20 mouse cellular contexts compared by ENCODE assay signal in genomic region chr6:86495661-86496060, GRCm38 (mm10). TPM values are rescaled to one million over a fixed set of nuclear protein-coding genes. Genes with fewer than 3 reads are reported as not detected.
DNase-seq lines count a peak whose midpoint lies in the region; ATAC-seq and TF ChIP-seq lines count a peak whose summit lies in the region.
"Had no signal": no experiment of that assay in that cellular context is flagged by ENCODE, and none has a peak within 500 bp of the region (broad histone marks: within the 10 kb centered on the region; RNA-seq: fewer than 3 reads in every experiment).

No protein-coding gene starts in this region.

- H3K4me2 ChIP-seq in liver, embryonic 16.5 days (ENCODE audit: low read depth, low read length), result peak overlapping the region; percentile 46; the same call in 1 of the 2 replicates
- H3K4me2 ChIP-seq: forebrain, embryonic 15.5 days; midbrain, embryonic 12.5 days had no signal

- no peak for DNase-seq in kidney, adult 2 months
- DNase-seq in kidney, postnatal 10 days, result no peak
- DNase-seq in spleen, adult 2 months (ENCODE audit: low read depth in 1 of 2, low spot score in 2 of 2), result no peak
- DNase-seq in spleen, postnatal 4 days (ENCODE audit: low spot score in 2 of 2), result no peak
- no peak for DNase-seq in layer of hippocampus, adult 8-10 months (ENCODE audit: low spot score in 2 of 2)
- DNase-seq: B cell, adult 2 months; cerebellum, postnatal 14 days; embryo, embryonic 11 days; layer of hippocampus, adult 9-11 months; lung, adult 18-20 months; lung, postnatal 4 days; thymus, postnatal 25 days had no signal

- H3K4me1 ChIP-seq in kidney, adult 2 months (ENCODE audit: control insufficient read depth, insufficient read depth, low read length), result peaks cover 11% of the 10 kb centered on the region; the same call in 1 of the 2 replicates
- H3K4me1 ChIP-seq in spleen, adult 2 months (ENCODE audit: control insufficient read depth, insufficient read depth, insufficient read length), result peaks cover 12% of the 10 kb centered on the region; the same call in 1 of the 2 replicates
- H3K4me1 ChIP-seq in brown adipose tissue, adult 24 weeks (ENCODE audit: control insufficient read depth, insufficient read depth, insufficient read length, low read length), result peaks cover 29% of the 10 kb centered on the region
- peaks cover 12% of the 10 kb centered on the region for H3K4me1 ChIP-seq in liver, embryonic 16.5 days (ENCODE audit: control insufficient read depth, low read depth, low read length)
- H3K4me1 ChIP-seq: forebrain, embryonic 15.5 days had no signal

- no peak overlapping the region for H3K9ac ChIP-seq in liver, embryonic 16.5 days (ENCODE audit: low read depth, low read length)
- H3K9ac ChIP-seq: forebrain, embryonic 15.5 days; midbrain, embryonic 12.5 days had no signal

- no peaks in the 10 kb centered on the region for H3K27me3 ChIP-seq in kidney, adult 2 months (replicated peaks; ENCODE audit: control insufficient read depth, insufficient read depth, low read length)
- no peaks in the 10 kb centered on the region for H3K27me3 ChIP-seq in spleen, adult 2 months (ENCODE audit: control insufficient read depth, insufficient read depth, low read length)
- H3K27me3 ChIP-seq in liver, embryonic 16.5 days (ENCODE audit: control insufficient read depth, insufficient read depth, low read depth, low read length), result no peaks in the 10 kb centered on the region
- H3K27me3 ChIP-seq: forebrain, embryonic 15.5 days; midbrain, embryonic 12.5 days had no signal

- H3K27ac ChIP-seq in kidney, adult 2 months (ENCODE audit: insufficient read depth, low read depth, low read length), result peak overlapping the region; percentile 80
- peak overlapping the region; percentile 16; the same call in 1 of the 2 replicates for H3K27ac ChIP-seq in spleen, adult 2 months (ENCODE audit: insufficient read depth, low read length)
- H3K27ac ChIP-seq in brown adipose tissue, adult 24 weeks (replicated peaks; ENCODE audit: low read depth, low read length), result 0 out of 2 replicates have a peak overlapping the region, but pooled peaks have one; percentile 94
- no peak overlapping the region for H3K27ac ChIP-seq in liver, embryonic 16.5 days (ENCODE audit: low read length)
- H3K27ac ChIP-seq: forebrain, embryonic 15.5 days; hindbrain, postnatal 0 days; midbrain, embryonic 12.5 days had no signal

- no peak overlapping the region for H3K4me3 ChIP-seq in kidney, adult 2 months (ENCODE audit: insufficient read depth, low read depth, low read length)
- no peak overlapping the region for H3K4me3 ChIP-seq in spleen, adult 2 months (ENCODE audit: extremely low read depth, insufficient read depth, insufficient read length)
- no peak overlapping the region for H3K4me3 ChIP-seq in brown adipose tissue, adult 24 weeks (ENCODE audit: insufficient read depth, low read depth, low read length)
- H3K4me3 ChIP-seq in liver, embryonic 16.5 days (ENCODE audit: low read depth, low read length), result peak overlapping the region; percentile 42; the same call in 1 of the 2 replicates
- H3K4me3 ChIP-seq: forebrain, embryonic 15.5 days; midbrain, embryonic 12.5 days; myocyte had no signal

- no peaks in the 10 kb centered on the region for H3K36me3 ChIP-seq in kidney, adult 2 months (ENCODE audit: control insufficient read depth, insufficient read depth, low read length)
- no peaks in the 10 kb centered on the region for H3K36me3 ChIP-seq in spleen, adult 2 months (ENCODE audit: control insufficient read depth, insufficient read depth, low read length)
- no peaks in the 10 kb centered on the region for H3K36me3 ChIP-seq in liver, embryonic 16.5 days (ENCODE audit: control insufficient read depth, insufficient read depth)
- H3K36me3 ChIP-seq: forebrain, embryonic 15.5 days; G1E; midbrain, embryonic 12.5 days had no signal

- ATAC-seq in liver, embryonic 16.5 days (ENCODE audit: low read depth), result no peak
- ATAC-seq in erythroid progenitor cell, adult 5-6 weeks (replicated peaks; ENCODE audit: low FRiP score, poor library complexity, severe bottlenecking), result no peak
- ATAC-seq: forebrain, embryonic 15.5 days; hindbrain, postnatal 0 days had no signal

- TF ChIP-seq POLR2A in kidney, adult 2 months (IDR thresholded peaks at IDR 0.05; ENCODE audit: low read depth, low read length), result no peak
- no peak for TF ChIP-seq POLR2A in spleen, adult 2 months (IDR thresholded peaks at IDR 0.05; ENCODE audit: low read depth, low read length)

- WGBS in kidney, adult 2 months, result 55% methylated on average over 3 of the region's 3 CpGs
- 91% methylated on average over 3 of the region's 3 CpGs for WGBS in spleen, adult 2 months
- WGBS in liver, embryonic 16.5 days (ENCODE audit: insufficient replicate concordance), result 53% methylated on average over 3 of the region's 3 CpGs

- no peaks in the 10 kb centered on the region for H3K9me3 ChIP-seq in liver, embryonic 16.5 days (replicated peaks; ENCODE audit: control insufficient read depth, low read length)
- H3K9me3 ChIP-seq: forebrain, embryonic 15.5 days; midbrain, embryonic 12.5 days had no signal

- no peak for TF ChIP-seq CTCF in kidney, adult 2 months (conservative IDR thresholded peaks at IDR 0.05; ENCODE audit: insufficient read depth, insufficient read length, low read depth, low read length)
- no peak for TF ChIP-seq CTCF in spleen, adult 2 months (IDR thresholded peaks at IDR 0.05; ENCODE audit: extremely low read depth, insufficient read depth, insufficient read length, insufficient replicate concordance)

RNA-seq across cellular contexts. Expression of gene Pcbp1, which starts 30.5 kb away (rescaled TPM):
- 165 and 166 TPM in 2 replicates for polyA plus RNA-seq in kidney, adult 2 months (2012; rRNA removed)
- polyA plus RNA-seq in spleen, adult 2 months (2012; rRNA removed), result 166 and 200 TPM in 2 replicates
- polyA plus RNA-seq in brown adipose tissue, adult 24 weeks (2012; ENCODE audit: insufficient read depth, insufficient read length, missing spikeins), result 107 and 116 TPM in 2 replicates
- 82.3 and 84.0 TPM in 2 replicates for polyA plus RNA-seq in liver, embryonic 16.5 days (2015; fragmentation: Nextera tagmentation; extraction: Ambion mirVana)
- total RNA-seq in layer of hippocampus, adult 8-10 months (2022), result 100 to 1,000 TPM; 172 to 184 (median 178) TPM
- 145 and 147 TPM in 2 replicates for total RNA-seq in erythroid progenitor cell, adult 5-6 weeks (2015; ENCODE audit: low replicate concordance)
- total RNA-seq in erythroid progenitor cell, adult 5-6 weeks (2017; ENCODE audit: low replicate concordance), result 58.4 and 67.4 TPM in 2 replicates

RNA-seq across cellular contexts. Expression of gene C87436, which starts 57.5 kb away (rescaled TPM):
- polyA plus RNA-seq in kidney, adult 2 months (2012; rRNA removed), result 15.1 and 15.3 TPM in 2 replicates
- 9.5 and 9.7 TPM in 2 replicates for polyA plus RNA-seq in spleen, adult 2 months (2012; rRNA removed)
- 10.4 and 13.6 TPM in 2 replicates for polyA plus RNA-seq in brown adipose tissue, adult 24 weeks (2012; ENCODE audit: insufficient read depth, insufficient read length, missing spikeins)
- polyA plus RNA-seq in liver, embryonic 16.5 days (2015; fragmentation: Nextera tagmentation; extraction: Ambion mirVana), result 10.6 and 10.8 TPM in 2 replicates
- total RNA-seq in layer of hippocampus, adult 8-10 months (2022), result 10 to 100 TPM; 18.4 to 24.0 (median 19.7) TPM
- total RNA-seq in erythroid progenitor cell, adult 5-6 weeks (2015; ENCODE audit: low replicate concordance), result 20.5 and 22.6 TPM in 2 replicates
- 7.1 and 8.0 TPM in 2 replicates for total RNA-seq in erythroid progenitor cell, adult 5-6 weeks (2017; ENCODE audit: low replicate concordance)
